In the genomic region with DNA sequence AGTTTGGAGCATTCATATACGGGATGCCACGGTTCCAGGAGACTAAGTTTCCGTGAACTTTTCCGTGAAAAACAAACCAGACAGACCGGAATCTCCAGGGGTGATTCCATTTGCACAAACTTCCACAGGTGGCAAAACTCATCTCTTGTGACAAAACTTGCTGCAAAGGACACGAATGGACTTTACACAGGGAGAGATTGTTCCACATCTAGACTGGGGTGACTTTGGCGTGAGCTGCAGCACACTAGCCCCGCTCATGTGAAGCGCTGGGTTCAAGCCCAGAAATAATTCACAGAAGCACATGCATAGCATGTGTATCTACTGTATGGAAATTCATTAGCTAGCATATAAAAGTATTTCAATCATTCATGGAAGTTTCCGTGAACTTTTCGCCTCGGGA, we compare ENCODE assay signal across 21 mouse cellular contexts. TPM values are rescaled to one million over a fixed set of nuclear protein-coding genes. Genes with fewer than 3 reads are reported as not detected.
DNase-seq lines count a peak whose midpoint lies in the region; ATAC-seq and TF ChIP-seq lines count a peak whose summit lies in the region.
"Had no signal": no experiment of that assay in that cellular context is flagged by ENCODE, and none has a peak within 500 bp of the region (broad histone marks: within the 10 kb centered on the region; RNA-seq: fewer than 3 reads in every experiment).

No protein-coding gene starts in this region.

- TF ChIP-seq CTCF in intestine, postnatal 0 days (IDR thresholded peaks at IDR 0.05; ENCODE audit: low read depth), result no peak

- H3K36me3 ChIP-seq in intestine, postnatal 0 days (ENCODE audit: control insufficient read depth, insufficient read depth), result no peaks in the 10 kb centered on the region
- no peaks in the 10 kb centered on the region for H3K36me3 ChIP-seq in intestine, embryonic 16.5 days (ENCODE audit: control insufficient read depth, insufficient read depth, low read length)
- H3K36me3 ChIP-seq: G1E had no signal

- no peak overlapping the region for H3K4me3 ChIP-seq in intestine, postnatal 0 days (ENCODE audit: low read depth, low read length)
- H3K4me3 ChIP-seq in intestine, embryonic 16.5 days (ENCODE audit: low read length), result no peak overlapping the region

- WGBS in intestine, postnatal 0 days, result 80% methylated on average over 12 of the region's 12 CpGs
- WGBS in intestine, embryonic 16.5 days, result 86% methylated on average over 12 of the region's 12 CpGs

- no peaks in the 10 kb centered on the region for H3K9me3 ChIP-seq in intestine, postnatal 0 days (ENCODE audit: control insufficient read depth)
- no peaks in the 10 kb centered on the region for H3K9me3 ChIP-seq in intestine, embryonic 16.5 days (ENCODE audit: control insufficient read depth, low read length)
- H3K9me3 ChIP-seq: G1E had no signal

- no peaks in the 10 kb centered on the region for H3K4me1 ChIP-seq in intestine, postnatal 0 days (replicated peaks; ENCODE audit: control insufficient read depth, insufficient read depth, low read length)
- no peaks in the 10 kb centered on the region for H3K4me1 ChIP-seq in intestine, embryonic 16.5 days (ENCODE audit: control insufficient read depth, insufficient read depth, low read length)

- H3K9ac ChIP-seq in intestine, postnatal 0 days (ENCODE audit: low read depth, low read length), result no peak overlapping the region
- no peak overlapping the region for H3K9ac ChIP-seq in intestine, embryonic 16.5 days (ENCODE audit: low read depth, low read length)

- H3K4me2 ChIP-seq in intestine, postnatal 0 days (replicated peaks; ENCODE audit: low read depth), result no peak overlapping the region
- no peak overlapping the region for H3K4me2 ChIP-seq in intestine, embryonic 16.5 days (ENCODE audit: low read depth, low read length)

- DNase-seq in heart, adult 11 months, result peak; percentile 58
- no peak for DNase-seq in heart, adult 8-10 months (ENCODE audit: low spot score)
- DNase-seq: adrenal gland, adult 2 months; adrenal gland, adult 8-10 months; adrenal gland, postnatal 10 days; adrenal gland, postnatal 14 days; adrenal gland, postnatal 25 days; adrenal gland, postnatal 36 days; B cell, adult 2 months; cerebellum, adult 11 months; cerebellum, adult 11-12 months; cerebellum, adult 18-20 months had no signal

- H3K27ac ChIP-seq in intestine, postnatal 0 days (ENCODE audit: low read depth, low read length), result peak overlapping the region; percentile 17
- H3K27ac ChIP-seq in intestine, embryonic 16.5 days (ENCODE audit: low read length), result no peak overlapping the region

- ATAC-seq in intestine, postnatal 0 days, result peak; percentile 55; the same call in 1 of the 2 replicates
- no peak for ATAC-seq in intestine, embryonic 16.5 days
- ATAC-seq: activated CD4-positive, CD25-positive, alpha-beta regulatory T cell, adult 4 months; CD4-positive, CD25-positive, alpha-beta regulatory T cell, adult 4 months; Patski had no signal

- H3K27me3 ChIP-seq in intestine, postnatal 0 days (replicated peaks; ENCODE audit: control insufficient read depth, insufficient read depth, low read length), result no peaks in the 10 kb centered on the region
- no peaks in the 10 kb centered on the region for H3K27me3 ChIP-seq in intestine, embryonic 16.5 days (replicated peaks; ENCODE audit: control insufficient read depth, insufficient read depth, low read length)
- H3K27me3 ChIP-seq: CH12.LX, Patski had no signal

RNA-seq across cellular contexts. Expression of a gene that starts 54.5 kb away (rescaled TPM):
- total RNA-seq in heart, adult 8-10 months (2022), result not detected
- 0.13 and 0.14 TPM in 2 replicates for polyA plus RNA-seq in intestine, postnatal 0 days (2015; fragmentation: Nextera tagmentation; extraction: Ambion mirVana)
- 0.10 and 0.26 TPM in 2 replicates for polyA plus RNA-seq in intestine, embryonic 16.5 days (2015; fragmentation: Nextera tagmentation; extraction: Ambion mirVana)
- total RNA-seq: adrenal gland, postnatal 14 days; adrenal gland, postnatal 36 days; CH12.LX; MEL had no signal
- polyA plus RNA-seq: activated CD4-positive, CD25-positive, alpha-beta regulatory T cell, adult 4 months; adrenal gland, adult 2 months; C2C12; CD4-positive, CD25-positive, alpha-beta regulatory T cell, adult 4 months; G1E; Patski had no signal
